Mouse (Mus musculus): ENCODE measurements around the gene Iscu. TPM values are rescaled to one million over a fixed set of nuclear protein-coding genes. Genes with fewer than 3 reads are reported as not detected.
A peak's percentile ranks its signal among the peaks of the same experiment; 100 is the strongest.
"Not testable (repeated sequence)": the region's sequence is repeated elsewhere in the genome, so short reads cannot be mapped to it uniquely, and the experiment has no call there.

Iscu gene
- polyA plus RNA-seq, 2 experiments = 64.9 to 103 TPM

- Histone ChIP-seq H3K27ac (no peak overlapping the region), H3K4me3 (ENCODE audit: insufficient read depth in 1 of 2, low read depth in 2 of 2, low read length in 2 of 2) (no peak overlapping the region), H3K27me3 (ENCODE audit: control insufficient read depth, insufficient read depth, low read length) (no peaks in the 10 kb centered on the region), H3K9me3 (ENCODE audit: control insufficient read depth, low read length) (no peaks in the 10 kb centered on the region), H3K9ac (replicated peaks) (no peak overlapping the region), H3K36me3 (replicated peaks; ENCODE audit: control insufficient read depth, insufficient read depth, low read depth) (peaks cover 15% of the 10 kb centered on the region), H3K4me2 (ENCODE audit: low read depth) (no peak overlapping the region), H3K4me1 (replicated peaks; ENCODE audit: control insufficient read depth in 2 of 2, insufficient read depth in 2 of 2, low read length in 1 of 2) (no peaks in the 10 kb centered on the region)
- TF ChIP-seq CTCF (IDR thresholded peaks at IDR 0.05; ENCODE audit: low read depth) (no peak), EP300 (IDR thresholded peaks at IDR 0.05; ENCODE audit: low read depth) (no peak)
- DNase-seq (ENCODE audit: low read depth in 3 of 3, low spot score in 3 of 3) (no peak), ATAC-seq (ENCODE audit: insufficient read depth) (no peak)
- 76% methylated on average over 5 of the region's 5 CpGs for WGBS (ENCODE audit: insufficient replicate concordance)
These were observed 8.2 kb downstream of the Iscu start for GRCm38 (mm10) chr5:113780763-113781162.

DNA sequence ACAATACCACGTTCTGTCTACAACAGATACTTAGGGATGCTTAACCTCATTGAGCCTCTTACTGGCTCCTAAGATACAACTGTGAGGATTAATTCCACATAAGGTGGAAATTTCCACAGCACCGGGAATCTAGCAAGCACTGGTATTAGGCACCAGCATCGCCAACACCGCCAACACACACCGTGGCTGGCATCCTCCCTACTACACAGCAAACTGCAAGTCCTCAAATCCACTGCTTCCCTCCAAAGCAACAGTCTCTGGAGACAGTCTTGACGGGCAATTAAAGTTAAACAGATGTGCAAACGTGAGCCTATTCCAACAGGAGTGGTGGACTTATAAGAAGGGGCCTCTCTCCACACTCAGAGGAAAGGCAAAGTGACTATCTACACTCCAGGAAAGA lies 8.7 kb downstream of the Iscu start:
- TF ChIP-seq EP300 (IDR thresholded peaks at IDR 0.05; ENCODE audit: low read depth) (no peak), CTCF (IDR thresholded peaks at IDR 0.05; ENCODE audit: low read depth) (no peak)
- Histone ChIP-seq H3K36me3 (replicated peaks; ENCODE audit: control insufficient read depth, insufficient read depth, low read depth) (peaks cover 10% of the 10 kb centered on the region), H3K9ac (replicated peaks) (no peak overlapping the region), H3K9me3 (ENCODE audit: control insufficient read depth, low read length) (no peaks in the 10 kb centered on the region), H3K27me3 (ENCODE audit: control insufficient read depth, insufficient read depth, low read length) (no peaks in the 10 kb centered on the region), H3K27ac (no peak overlapping the region), H3K4me2 (ENCODE audit: low read depth) (no peak overlapping the region), H3K4me1 (replicated peaks; ENCODE audit: control insufficient read depth in 2 of 2, insufficient read depth in 2 of 2, low read length in 1 of 2) (no peaks in the 10 kb centered on the region), H3K4me3 (ENCODE audit: insufficient read depth in 1 of 2, low read depth in 2 of 2, low read length in 2 of 2) (no peak overlapping the region)
- WGBS (ENCODE audit: insufficient replicate concordance) = 67% methylated on average over 7 of the region's 7 CpGs
- no peak for DNase-seq (ENCODE audit: low read depth in 3 of 3, low spot score in 3 of 3)
- no peak for ATAC-seq (ENCODE audit: insufficient read depth)

DNA sequence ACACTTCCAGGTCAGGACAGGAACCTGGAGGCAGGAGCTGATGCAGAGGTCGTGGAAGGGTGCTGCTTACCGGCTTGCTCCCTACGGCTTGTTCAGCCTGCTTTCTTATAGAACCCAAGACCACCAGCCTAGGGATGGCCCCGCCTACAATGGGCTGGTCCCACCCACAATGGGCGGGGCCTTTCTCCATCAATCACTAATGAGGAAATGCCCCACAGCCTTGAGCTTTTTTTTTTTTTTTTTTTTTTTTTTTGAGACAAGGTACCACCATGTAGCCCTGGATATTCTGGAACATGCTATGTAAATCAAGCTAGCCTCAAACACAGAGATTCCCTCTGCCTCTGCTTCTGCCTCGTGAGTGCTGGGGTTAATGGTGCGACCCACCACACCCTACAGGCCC lies 9.3 kb downstream of the Iscu start:
- Histone ChIP-seq H3K27ac (no peak overlapping the region), H3K9ac (replicated peaks) (no peak overlapping the region), H3K4me3 (ENCODE audit: insufficient read depth in 1 of 2, low read depth in 2 of 2, low read length in 2 of 2) (no peak overlapping the region), H3K9me3 (ENCODE audit: control insufficient read depth, low read length) (no peaks in the 10 kb centered on the region), H3K4me2 (ENCODE audit: low read depth) (no peak overlapping the region), H3K4me1 (replicated peaks; ENCODE audit: control insufficient read depth in 2 of 2, insufficient read depth in 2 of 2, low read length in 1 of 2) (no peaks in the 10 kb centered on the region), H3K27me3 (ENCODE audit: control insufficient read depth, insufficient read depth, low read length) (no peaks in the 10 kb centered on the region), H3K36me3 (replicated peaks; ENCODE audit: control insufficient read depth, insufficient read depth, low read depth) (peaks cover 6% of the 10 kb centered on the region)
- DNase-seq (ENCODE audit: low read depth in 3 of 3, low spot score in 3 of 3) (no peak), ATAC-seq (ENCODE audit: insufficient read depth) (no peak)
- TF ChIP-seq CTCF (IDR thresholded peaks at IDR 0.05; ENCODE audit: low read depth) = no peak
- TF ChIP-seq EP300 (IDR thresholded peaks at IDR 0.05; ENCODE audit: low read depth) = no peak
- 55% methylated on average over 7 of the region's 7 CpGs for WGBS (ENCODE audit: insufficient replicate concordance)

DNA sequence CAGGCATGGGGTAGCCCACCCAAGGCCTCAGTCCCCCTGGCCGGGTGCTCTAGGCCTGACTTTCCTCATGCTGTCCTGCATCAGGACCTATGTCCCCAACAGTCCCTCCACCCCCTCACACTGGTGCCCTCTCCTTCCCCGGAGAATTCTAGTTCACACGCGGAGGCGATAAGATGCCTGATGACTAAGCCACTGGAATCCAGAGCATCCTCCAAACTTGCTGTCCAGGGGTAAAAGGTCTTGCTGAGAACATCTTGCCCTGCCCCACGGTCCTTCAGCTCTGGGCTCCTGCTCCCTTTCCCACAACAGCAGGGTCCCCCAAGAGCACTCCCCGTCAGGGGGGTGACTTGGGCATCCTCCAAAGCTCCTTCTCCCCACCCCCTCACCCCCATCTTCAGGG lies 10.1 kb downstream of the Iscu start:
- Histone ChIP-seq H3K4me2 (ENCODE audit: low read depth) (no peak overlapping the region), H3K4me1 (replicated peaks; ENCODE audit: control insufficient read depth in 2 of 2, insufficient read depth in 2 of 2, low read length in 1 of 2) (no peaks in the 10 kb centered on the region), H3K36me3 (replicated peaks; ENCODE audit: control insufficient read depth, insufficient read depth, low read depth) (peaks cover 2% of the 10 kb centered on the region; the same call in 1 of the 2 replicates), H3K9ac (replicated peaks) (no peak overlapping the region), H3K27ac (no peak overlapping the region), H3K4me3 (ENCODE audit: insufficient read depth in 1 of 2, low read depth in 2 of 2, low read length in 2 of 2) (no peak overlapping the region), H3K27me3 (ENCODE audit: control insufficient read depth, insufficient read depth, low read length) (no peaks in the 10 kb centered on the region), H3K9me3 (ENCODE audit: control insufficient read depth, low read length) (no peaks in the 10 kb centered on the region)
- ATAC-seq (ENCODE audit: insufficient read depth) = no peak
- 76% methylated on average over 7 of the region's 7 CpGs for WGBS (ENCODE audit: insufficient replicate concordance)
- no peak for DNase-seq (ENCODE audit: low read depth in 3 of 3, low spot score in 3 of 3)
- no peak for TF ChIP-seq CTCF (IDR thresholded peaks at IDR 0.05; ENCODE audit: low read depth)
- no peak for TF ChIP-seq EP300 (IDR thresholded peaks at IDR 0.05; ENCODE audit: low read depth)

DNA sequence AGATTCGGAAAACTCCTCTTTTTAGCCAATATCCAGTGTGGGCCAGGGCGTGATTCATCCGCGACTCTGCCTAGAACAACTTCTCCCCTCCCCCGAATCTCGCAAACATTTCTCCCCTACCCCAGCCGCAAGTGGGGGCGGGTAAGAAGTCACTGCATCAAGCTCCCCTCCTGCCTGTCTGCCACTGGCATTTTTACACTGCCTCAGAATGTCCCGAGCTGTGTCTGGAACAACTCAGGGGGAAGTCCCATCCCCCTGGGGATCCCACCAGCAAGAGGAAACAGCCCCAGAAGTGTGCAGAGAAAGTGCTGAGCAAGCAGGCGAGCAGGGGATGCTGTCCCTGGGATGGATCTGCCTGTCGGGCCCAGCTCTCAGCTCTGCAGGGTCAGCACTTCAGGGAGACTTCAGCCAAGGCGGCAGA lies 11.0 kb downstream of the Iscu start:
- no peak overlapping the region for H3K9ac ChIP-seq (replicated peaks)
- H3K27ac ChIP-seq = no peak overlapping the region
- no peaks in the 10 kb centered on the region for H3K9me3 ChIP-seq (ENCODE audit: control insufficient read depth, low read length)
- no peak overlapping the region for H3K4me2 ChIP-seq (ENCODE audit: low read depth)
- no peak overlapping the region for H3K4me3 ChIP-seq (ENCODE audit: insufficient read depth in 1 of 2, low read depth in 2 of 2, low read length in 2 of 2)
- H3K36me3 ChIP-seq (replicated peaks; ENCODE audit: control insufficient read depth, insufficient read depth, low read depth) = no peaks in the 10 kb centered on the region
- TF ChIP-seq CTCF (IDR thresholded peaks at IDR 0.05; ENCODE audit: low read depth) (no peak), EP300 (IDR thresholded peaks at IDR 0.05; ENCODE audit: low read depth) (no peak)
- ATAC-seq (ENCODE audit: insufficient read depth) (peak; percentile 27; the same call in 1 of the 2 replicates), DNase-seq (ENCODE audit: low read depth in 3 of 3, low spot score in 3 of 3) (no peak)
- no peaks in the 10 kb centered on the region for H3K27me3 ChIP-seq (ENCODE audit: control insufficient read depth, insufficient read depth, low read length)
- no peaks in the 10 kb centered on the region for H3K4me1 ChIP-seq (replicated peaks; ENCODE audit: control insufficient read depth in 2 of 2, insufficient read depth in 2 of 2, low read length in 1 of 2)
- WGBS (ENCODE audit: insufficient replicate concordance) = 18% methylated on average over 12 of the region's 12 CpGs

GRCm38 (mm10) chr5:113784104-113784503 lies 11.6 kb downstream of the Iscu start:
- H3K4me1 ChIP-seq (replicated peaks; ENCODE audit: control insufficient read depth in 2 of 2, insufficient read depth in 2 of 2, low read length in 1 of 2); H3K27ac ChIP-seq; ATAC-seq (ENCODE audit: insufficient read depth); H3K36me3 ChIP-seq (replicated peaks; ENCODE audit: control insufficient read depth, insufficient read depth, low read depth); H3K9me3 ChIP-seq (ENCODE audit: control insufficient read depth, low read length); H3K9ac ChIP-seq (replicated peaks); H3K27me3 ChIP-seq (ENCODE audit: control insufficient read depth, insufficient read depth, low read length); H3K4me3 ChIP-seq (ENCODE audit: insufficient read depth in 1 of 2, low read depth in 2 of 2, low read length in 2 of 2); H3K4me2 ChIP-seq (ENCODE audit: low read depth); DNase-seq (ENCODE audit: low read depth in 3 of 3, low spot score in 3 of 3): not testable (repeated sequence)
- 43% methylated on average over 3 of the region's 3 CpGs for WGBS (ENCODE audit: insufficient replicate concordance)

All from liver, embryonic 14.5 days (tissue).